Mouse (Mus musculus): Measurements from ENCODE around the gene Hist1h2ac.
"Not testable (repeated sequence)": the region's sequence is repeated elsewhere in the genome, so short reads cannot be mapped to it uniquely, and the experiment has no call there.

The Hist1h2ac gene

DNA sequence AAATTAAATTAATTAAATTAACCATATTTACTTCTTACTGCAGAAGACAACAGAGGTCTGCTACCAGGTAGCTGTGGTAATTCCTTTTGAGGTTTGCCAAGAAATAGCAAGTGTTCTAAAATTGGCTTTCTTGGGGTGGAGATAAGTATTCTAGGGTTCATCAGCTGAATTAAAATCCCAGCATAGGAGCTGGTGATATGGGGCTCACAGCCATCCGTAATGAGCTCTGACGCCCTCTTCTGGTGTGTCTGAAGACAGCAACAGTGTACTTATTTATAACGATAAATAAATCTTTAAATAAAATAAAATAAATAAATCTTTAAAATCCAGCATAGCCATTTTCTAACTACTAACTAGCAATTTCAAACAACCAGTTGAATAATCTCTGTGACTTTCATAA lies 16.0 kb upstream of the Hist1h2ac start:
- no peak for DNase-seq (ENCODE audit: low spot score)

DNA sequence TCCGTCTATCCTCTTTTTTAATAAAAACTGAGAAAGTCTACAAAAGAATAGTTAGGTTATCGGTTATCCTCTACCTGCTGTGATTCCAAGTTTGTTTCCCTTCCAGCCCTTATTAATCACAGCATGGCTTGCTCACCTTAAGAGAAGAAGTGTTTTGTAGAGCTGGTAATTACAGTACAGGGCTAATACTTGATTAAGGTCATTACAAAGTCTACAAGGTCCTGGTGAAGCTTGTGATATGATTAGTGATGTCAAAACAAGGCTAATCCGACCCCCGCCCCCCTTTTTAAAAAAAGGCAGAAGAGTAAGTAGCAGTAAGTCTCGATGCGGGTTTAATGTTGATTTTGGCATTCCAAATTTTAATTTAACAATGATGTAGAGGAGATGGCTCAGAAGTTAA lies 15.2 kb upstream of the Hist1h2ac start:
- no peak for DNase-seq (ENCODE audit: low spot score)

DNA sequence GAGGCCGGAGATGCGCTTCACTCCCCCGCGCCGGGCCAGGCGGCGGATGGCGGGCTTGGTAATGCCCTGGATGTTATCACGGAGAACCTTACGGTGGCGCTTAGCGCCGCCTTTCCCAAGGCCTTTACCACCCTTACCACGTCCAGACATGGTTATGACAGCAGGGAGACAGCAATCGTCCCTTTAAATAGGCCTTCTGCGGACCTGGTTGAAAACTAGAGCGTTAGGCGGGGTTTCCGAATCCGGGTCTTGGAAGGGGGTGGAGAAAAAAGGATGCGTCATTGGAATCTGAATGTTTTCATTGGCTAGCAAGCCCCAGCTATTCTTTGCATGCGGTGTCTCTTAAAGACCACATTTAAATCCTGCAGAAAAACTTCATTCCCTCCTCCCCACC lies 14.5 kb upstream of the Hist1h2ac start, which contains the start of gene Hist1h4c:
TSS of gene Hist1h4c (minus strand) at position 155 of the 394 bp plus-strand sequence.
- peak; percentile 99 for DNase-seq (ENCODE audit: low spot score)

DNA sequence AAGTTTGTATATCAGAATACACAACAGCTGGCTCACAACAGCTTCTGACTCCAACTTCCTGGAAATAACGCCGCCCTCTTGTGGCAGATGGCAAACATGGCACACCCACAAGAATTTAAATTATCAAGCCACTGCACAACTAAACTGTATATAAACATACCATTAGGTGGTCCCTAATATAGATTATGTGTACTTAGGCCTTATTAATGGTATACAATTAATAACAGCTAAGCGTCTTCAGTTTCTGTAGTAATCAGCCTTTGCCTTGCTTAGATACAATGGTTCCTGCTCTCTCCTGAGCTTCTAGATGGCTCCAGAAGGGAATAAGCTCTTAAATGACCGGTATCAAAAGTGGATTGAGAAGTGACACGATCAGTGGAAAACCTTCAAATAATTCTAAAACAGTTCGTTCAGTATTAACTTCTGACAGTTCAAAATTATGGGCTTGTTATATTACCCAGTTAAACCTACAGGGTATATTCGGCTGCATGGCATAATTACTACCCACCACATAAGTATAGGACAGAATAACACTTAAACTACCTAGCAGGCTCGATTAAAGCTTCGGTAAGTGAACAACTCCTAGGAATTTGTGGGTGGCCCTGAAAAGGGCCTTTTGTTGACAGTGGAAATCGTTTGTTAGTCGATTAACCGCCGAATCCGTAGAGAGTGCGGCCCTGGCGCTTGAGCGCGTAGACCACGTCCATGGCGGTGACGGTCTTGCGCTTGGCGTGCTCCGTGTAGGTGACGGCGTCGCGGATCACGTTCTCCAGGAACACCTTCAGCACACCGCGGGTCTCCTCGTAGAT lies 13.9 kb upstream of the Hist1h2ac start:
- DNase-seq (ENCODE audit: low spot score) = peak; percentile 47

GRCm38 (mm10) chr13:23696061-23696474 lies 12.3 kb upstream of the Hist1h2ac start:
- no peak for DNase-seq (ENCODE audit: low spot score)

DNA sequence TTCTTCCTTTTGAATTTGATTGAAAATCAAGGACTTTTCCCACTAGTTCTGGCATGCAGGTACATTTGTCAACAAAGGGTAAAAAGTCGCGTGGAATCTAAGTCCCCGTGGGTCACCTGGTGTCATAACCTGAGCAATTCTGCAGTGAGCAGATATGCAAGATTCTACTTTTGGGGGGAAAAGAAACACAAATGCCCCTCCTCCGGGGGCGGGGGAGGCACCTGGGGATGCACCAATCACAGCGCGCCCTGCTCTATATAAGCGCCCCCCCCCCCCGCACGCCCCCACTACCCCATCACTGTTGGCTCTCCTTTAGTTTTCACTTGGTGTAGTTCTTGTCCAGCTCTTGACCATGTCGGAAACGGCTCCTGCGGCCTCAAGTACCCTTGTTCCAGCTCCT lies 11.8 kb upstream of the Hist1h2ac start, which contains the start of gene Hist1h1t:
TSS of gene Hist1h1t (plus strand) at position 301 of the 400 bp plus-strand sequence.
- DNase-seq (ENCODE audit: low spot score) = no peak

GRCm38 (mm10) chr13:23694956-23695355 lies 11.2 kb upstream of the Hist1h2ac start:
- no peak for DNase-seq (ENCODE audit: low spot score)

DNA sequence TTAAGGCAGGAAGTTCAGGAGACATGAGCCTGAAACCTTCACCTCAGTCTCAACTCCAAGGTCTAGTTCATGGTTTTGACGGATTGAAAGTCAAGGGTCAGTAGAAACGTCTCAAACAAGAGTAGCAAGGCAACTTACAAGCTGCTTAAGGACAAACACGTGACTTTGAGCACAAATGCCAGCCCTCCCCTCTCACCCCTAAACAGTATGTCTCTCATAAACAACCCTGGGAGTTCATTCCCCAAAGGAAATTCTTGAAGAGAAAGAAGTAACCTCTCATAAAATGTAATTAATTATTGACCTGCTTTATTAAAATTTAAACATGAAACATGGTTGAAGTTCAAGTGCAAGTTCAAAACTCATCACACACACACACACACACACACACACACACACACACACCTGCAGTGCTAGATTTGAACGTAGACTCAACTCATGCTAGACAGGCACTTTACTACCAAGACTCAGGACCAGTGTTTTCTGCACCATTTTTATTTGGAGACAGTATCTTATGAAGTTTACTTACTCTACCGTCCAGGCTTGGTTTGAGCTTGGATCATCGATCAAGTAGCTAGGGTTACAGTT lies 10.2 kb upstream of the Hist1h2ac start:
- no peak for DNase-seq (ENCODE audit: low spot score)

GRCm38 (mm10) chr13:23689459-23689858 lies 5.7 kb upstream of the Hist1h2ac start:
- DNase-seq (ENCODE audit: low spot score) = no peak

- DNase-seq (ENCODE audit: low spot score) = no peak
These were observed 5.2 kb upstream of the Hist1h2ac start for GRCm38 (mm10) chr13:23688956-23689355.

- DNase-seq (ENCODE audit: low spot score) = no peak
These were observed 4.2 kb upstream of the Hist1h2ac start for GRCm38 (mm10) chr13:23687907-23688306.

GRCm38 (mm10) chr13:23687181-23687580 lies 3.4 kb upstream of the Hist1h2ac start:
- DNase-seq (ENCODE audit: low spot score) = no peak

- no peak for DNase-seq (ENCODE audit: low spot score)
These were observed 2.2 kb upstream of the Hist1h2ac start for GRCm38 (mm10) chr13:23685966-23686365.

- no peak for DNase-seq (ENCODE audit: low spot score)
These were observed 1.5 kb upstream of the Hist1h2ac start for GRCm38 (mm10) chr13:23685121-23685861.

DNA sequence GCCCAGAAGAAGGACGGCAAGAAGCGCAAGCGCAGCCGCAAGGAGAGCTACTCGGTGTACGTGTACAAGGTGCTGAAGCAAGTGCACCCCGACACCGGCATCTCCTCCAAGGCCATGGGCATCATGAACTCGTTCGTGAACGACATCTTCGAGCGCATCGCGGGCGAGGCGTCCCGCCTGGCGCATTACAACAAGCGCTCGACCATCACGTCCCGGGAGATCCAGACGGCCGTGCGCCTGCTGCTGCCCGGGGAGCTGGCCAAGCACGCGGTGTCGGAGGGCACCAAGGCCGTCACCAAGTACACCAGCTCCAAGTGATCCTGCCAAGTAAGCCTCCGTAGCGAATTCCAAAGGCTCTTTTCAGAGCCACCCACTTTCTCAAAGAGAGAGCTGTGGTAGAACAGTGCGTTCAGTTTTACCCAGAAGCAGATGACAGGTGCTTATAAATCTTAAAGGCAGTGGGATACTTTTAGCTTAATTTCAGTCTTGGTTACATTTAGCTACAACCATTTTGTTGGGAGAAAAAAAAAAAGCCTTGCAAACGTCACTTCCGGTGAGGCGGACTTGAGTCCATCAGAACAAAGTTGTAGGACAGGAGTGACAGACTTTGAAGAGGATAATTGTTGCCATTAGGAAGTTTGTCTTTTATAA lies 672 bp upstream of the Hist1h2ac start:
- DNase-seq (ENCODE audit: low spot score) = peak; percentile 51

DNA sequence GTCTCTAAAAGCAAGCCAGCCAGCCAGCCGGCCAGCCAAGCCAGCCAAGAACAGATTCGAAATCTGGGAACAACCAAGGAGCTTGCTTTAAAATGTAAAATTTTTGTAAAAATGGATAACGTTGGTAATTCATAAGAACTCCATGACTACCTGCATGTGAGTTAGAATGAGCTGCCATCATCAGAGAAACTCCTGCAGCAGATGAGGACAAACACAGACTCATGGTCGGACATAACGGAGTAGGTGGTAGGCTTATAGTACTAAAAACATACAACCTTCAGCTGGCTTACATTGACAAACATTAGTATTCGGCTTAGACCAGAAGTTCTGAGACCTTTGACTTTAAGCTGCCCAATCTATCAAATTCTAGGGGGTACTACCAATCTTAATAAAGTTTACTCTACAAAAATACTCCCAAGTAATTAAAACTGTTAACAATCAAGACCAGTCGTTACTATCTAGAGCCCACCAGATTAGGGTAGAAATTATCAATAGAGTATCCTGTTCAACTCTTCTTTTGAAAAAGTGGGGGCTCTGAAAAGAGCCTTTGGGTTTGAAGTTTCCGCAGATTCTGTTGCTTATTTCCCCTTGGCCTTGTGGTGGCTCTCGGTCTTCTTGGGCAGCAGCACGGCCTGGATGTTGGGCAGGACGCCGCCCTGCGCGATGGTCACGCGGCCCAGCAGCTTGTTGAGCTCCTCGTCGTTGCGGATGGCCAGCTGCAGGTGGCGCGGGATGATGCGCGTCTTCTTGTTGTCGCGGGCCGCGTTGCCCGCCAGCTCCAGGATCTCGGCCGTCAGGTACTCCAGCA lies 597 bp downstream of the Hist1h2ac start:
- DNase-seq (ENCODE audit: low spot score) = not testable (repeated sequence)

GRCm38 (mm10) chr13:23682623-23682946 lies 1.2 kb downstream of the Hist1h2ac start:
- DNase-seq (ENCODE audit: low spot score) = no peak

- DNase-seq (ENCODE audit: low spot score) = no peak
These were observed 1.7 kb downstream of the Hist1h2ac start for GRCm38 (mm10) chr13:23681990-23682582.

- no peak for DNase-seq (ENCODE audit: low spot score)
These were observed 21.2 kb downstream of the Hist1h2ac start for GRCm38 (mm10) chr13:23662536-23662935.

GRCm38 (mm10) chr13:23659636-23660366 lies 23.9 kb downstream of the Hist1h2ac start:
- no peak for DNase-seq (ENCODE audit: low spot score)
